Mouse (Mus musculus) macrophage (primary cell): ENCODE measurements around the gene Flad1. TPM values are rescaled to one million over a fixed set of nuclear protein-coding genes. Genes with fewer than 3 reads are reported as not detected.

Experiments
- H3K27ac ChIP-seq: fragments of 350-480 bp; formaldehyde crosslinking; 2 replicates; pipeline ENCODE4 v1.9.0; 2021
- H3K36me3 ChIP-seq: fragments of 350-480 bp; formaldehyde crosslinking; 2 replicates; pipeline ENCODE4 v1.9.0; 2021; ENCODE audit errors: inconsistent target
- H3K4me3 ChIP-seq: fragments of 350-480 bp; formaldehyde crosslinking; 2 replicates; pipeline ENCODE4 v1.9.0; 2021; ENCODE audit errors: inconsistent target
- H3K79me2 ChIP-seq: fragments of 350-480 bp; formaldehyde crosslinking; 2 replicates; pipeline ENCODE4 v1.9.0; 2021; ENCODE audit errors: inconsistent target
- WGBS: methylation state at CpG from one replicate; pipeline ENCODE4 v1.1.7; 2026; ENCODE audit warnings: inconsistent platforms; ENCODE audit not compliant: missing documents; 5-methylcytosine and 5-hydroxymethylcytosine counted together
- polyA plus RNA-seq: library from polyadenylated mRNA; stranded (reverse); fragments of 250-400 nt; gene quantifications from 3 replicates; pipeline ENCODE4 v1.2.4, GENCODE M21; 2018; ENCODE audit warnings: inconsistent platforms

The Flad1 gene
- polyA plus RNA-seq, 1 experiment from 2014 or later = 11.3 TPM

DNA sequence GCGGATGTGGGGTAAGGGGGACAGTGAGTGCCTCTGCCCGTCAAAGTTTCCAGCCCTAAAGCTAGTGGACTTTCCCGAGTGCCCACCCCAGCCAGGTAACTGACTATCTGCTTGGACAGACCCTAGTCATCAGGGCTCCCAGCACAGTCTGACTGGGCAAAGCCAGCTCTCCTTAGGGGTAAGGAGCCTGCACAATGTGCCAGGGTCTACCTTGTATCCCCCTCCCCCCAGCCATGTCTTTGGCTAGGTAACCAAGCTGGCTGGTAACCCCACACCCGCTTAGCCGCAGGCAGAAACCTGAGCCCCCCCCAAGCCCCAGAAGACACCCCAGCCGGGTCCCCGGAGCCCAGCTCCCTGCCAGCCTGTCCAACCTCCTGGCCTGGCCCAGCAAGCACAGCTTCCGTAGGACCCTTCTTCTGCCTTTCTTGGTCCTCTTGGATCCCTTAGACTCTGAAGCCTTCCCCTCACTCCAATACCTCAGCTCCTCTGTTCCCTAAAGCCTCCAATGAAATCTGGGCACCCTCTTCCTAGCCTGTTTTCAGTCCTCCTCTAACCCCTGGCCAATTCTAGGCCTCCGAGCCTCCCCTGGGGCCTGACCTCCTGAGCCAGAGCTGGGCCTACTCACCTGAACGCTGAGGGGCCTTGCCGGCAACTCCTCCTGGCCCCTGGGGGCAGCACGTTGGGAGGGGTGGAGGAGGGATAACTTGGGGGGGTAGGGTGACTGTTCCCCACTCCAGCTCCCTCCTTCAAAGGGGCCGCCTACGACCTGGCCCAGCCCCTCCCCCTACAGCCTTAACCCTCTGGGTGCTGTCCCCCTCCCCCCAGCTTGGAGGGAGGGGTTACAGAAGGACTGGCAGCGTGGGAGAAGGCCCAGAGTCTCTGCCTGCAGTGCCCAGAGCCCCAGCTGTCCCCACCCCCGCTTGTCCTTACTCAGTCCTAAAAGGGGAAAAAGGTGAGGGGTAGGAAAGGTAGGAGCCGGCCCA lies 24.9 kb downstream of the Flad1 start:
- H3K36me3 ChIP-seq = peaks cover 3% of the 10 kb centered on the region; the same call in 1 of the 2 replicates
- peak overlapping the region; percentile 39 for H3K27ac ChIP-seq
- WGBS = 73% methylated on average over 16 of the region's 17 CpGs
- no peak overlapping the region for H3K4me3 ChIP-seq
- peaks cover 99% of the 10 kb centered on the region for H3K79me2 ChIP-seq

GRCm38 (mm10) chr3:89385451-89385850 lies 26.2 kb downstream of the Flad1 start:
- H3K27ac ChIP-seq = peak overlapping the region; percentile 39
- H3K79me2 ChIP-seq = peaks cover 99% of the 10 kb centered on the region
- 14% methylated on average over 2 of the region's 11 CpGs for WGBS
- H3K4me3 ChIP-seq = no peak overlapping the region
- peaks cover 13% of the 10 kb centered on the region for H3K36me3 ChIP-seq

GRCm38 (mm10) chr3:89384331-89385076 lies 27.2 kb downstream of the Flad1 start:
- Histone ChIP-seq H3K36me3 (peaks cover 22% of the 10 kb centered on the region), H3K4me3 (no peak overlapping the region), H3K27ac (peak overlapping the region; percentile 39; the same call in 1 of the 2 replicates), H3K79me2 (peaks cover 91% of the 10 kb centered on the region)
- 85% methylated on average over 12 of the region's 12 CpGs for WGBS

GRCm38 (mm10) chr3:89383651-89384255 lies 27.9 kb downstream of the Flad1 start:
- Histone ChIP-seq H3K36me3 (peaks cover 27% of the 10 kb centered on the region), H3K27ac (no peak overlapping the region), H3K79me2 (peaks cover 85% of the 10 kb centered on the region), H3K4me3 (no peak overlapping the region)
- 91% methylated on average over 5 of the region's 5 CpGs for WGBS

DNA sequence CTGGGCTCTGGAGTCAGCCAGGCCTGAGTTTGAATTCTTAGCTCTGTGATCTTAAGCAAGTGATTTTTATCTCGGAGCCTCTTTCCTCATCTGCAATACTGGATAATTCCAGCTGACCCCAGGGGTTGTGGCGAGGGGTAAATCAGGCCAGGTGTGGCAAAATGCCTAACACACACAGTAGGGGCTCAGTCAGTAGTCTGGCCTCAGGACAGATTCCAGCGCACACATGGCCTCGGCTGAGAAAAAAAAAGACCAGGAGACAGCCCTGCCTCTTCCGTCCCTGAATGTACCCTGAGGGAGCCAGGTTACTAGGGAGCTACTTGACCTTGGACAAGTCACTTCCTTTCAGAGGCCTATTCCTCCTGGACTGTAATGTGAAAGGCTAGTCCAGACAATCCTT lies 28.7 kb downstream of the Flad1 start:
- no peak overlapping the region for H3K27ac ChIP-seq
- H3K79me2 ChIP-seq = peaks cover 77% of the 10 kb centered on the region
- H3K36me3 ChIP-seq = peaks cover 27% of the 10 kb centered on the region
- 96% methylated on average over 5 of the region's 5 CpGs for WGBS
- H3K4me3 ChIP-seq = no peak overlapping the region

DNA sequence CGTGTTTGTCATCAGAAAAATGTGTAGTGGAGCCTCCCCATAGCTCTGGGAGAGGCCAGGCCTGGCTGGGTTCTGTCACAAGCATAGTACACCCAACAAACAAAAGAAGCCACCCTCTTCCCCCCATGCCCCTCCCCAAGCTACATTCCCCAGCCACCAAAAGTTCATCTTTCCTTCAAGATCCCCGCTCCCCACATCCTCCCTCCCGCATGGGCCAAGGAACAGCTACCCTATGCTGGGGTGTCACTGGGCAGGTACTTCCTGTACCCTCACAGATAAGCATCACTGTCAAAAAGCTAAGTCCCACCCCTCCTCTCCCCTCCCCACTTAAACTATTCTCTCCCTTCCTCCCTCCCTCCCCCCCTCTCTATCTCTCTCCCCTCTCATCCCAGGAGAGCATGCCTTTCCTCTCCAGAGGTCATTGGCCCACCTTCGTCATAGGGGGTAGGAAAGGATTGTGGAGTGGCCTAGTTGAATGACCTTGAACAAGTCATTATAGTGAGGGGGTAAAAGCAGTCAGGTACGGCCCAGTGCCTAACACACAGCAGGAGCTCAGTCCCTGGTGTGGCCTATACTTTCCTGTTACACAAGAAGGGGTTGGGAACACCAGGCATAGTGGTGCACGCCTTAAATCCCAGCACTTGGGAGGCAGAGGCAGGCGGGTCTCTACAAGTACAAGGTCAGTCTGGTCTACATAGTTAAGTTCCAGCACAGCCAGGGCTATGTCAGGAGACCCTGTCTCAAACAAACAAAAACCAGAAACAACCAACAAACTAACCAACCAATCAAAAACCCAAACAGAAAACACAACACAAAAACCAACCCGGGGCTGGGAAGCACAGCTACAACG lies 29.4 kb downstream of the Flad1 start:
- no peak overlapping the region for H3K27ac ChIP-seq

DNA sequence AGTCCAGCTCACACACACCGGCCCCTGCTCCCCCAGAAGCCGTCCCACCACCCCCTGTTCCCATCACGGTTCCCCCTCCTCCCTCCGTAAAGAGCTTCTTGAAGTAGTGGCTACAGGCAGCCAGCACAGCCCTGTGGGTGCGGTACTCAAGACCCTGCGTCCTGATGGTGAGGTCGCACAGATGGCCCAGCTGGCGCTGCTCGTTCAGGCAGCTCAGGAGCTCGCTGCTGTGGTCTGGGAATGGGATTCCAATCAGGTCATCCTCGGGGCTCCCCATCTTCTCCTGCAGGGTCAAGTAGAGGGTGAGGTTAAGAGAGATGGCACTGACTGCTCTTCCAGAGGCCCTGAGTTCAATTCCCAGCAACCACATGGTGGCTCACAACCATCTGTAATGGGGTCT lies 30.4 kb downstream of the Flad1 start:
- 91% methylated on average over 10 of the region's 11 CpGs for WGBS
- Histone ChIP-seq H3K4me3 (no peak overlapping the region), H3K36me3 (peaks cover 27% of the 10 kb centered on the region), H3K79me2 (peaks cover 60% of the 10 kb centered on the region), H3K27ac (no peak overlapping the region)

More for the DNA sequence above, 29.4 kb downstream of the Flad1 start:
- 85% methylated on average over 8 of the region's 9 CpGs for WGBS
- no peak overlapping the region for H3K4me3 ChIP-seq
- H3K79me2 ChIP-seq = peaks cover 70% of the 10 kb centered on the region
- H3K36me3 ChIP-seq = peaks cover 27% of the 10 kb centered on the region

DNA sequence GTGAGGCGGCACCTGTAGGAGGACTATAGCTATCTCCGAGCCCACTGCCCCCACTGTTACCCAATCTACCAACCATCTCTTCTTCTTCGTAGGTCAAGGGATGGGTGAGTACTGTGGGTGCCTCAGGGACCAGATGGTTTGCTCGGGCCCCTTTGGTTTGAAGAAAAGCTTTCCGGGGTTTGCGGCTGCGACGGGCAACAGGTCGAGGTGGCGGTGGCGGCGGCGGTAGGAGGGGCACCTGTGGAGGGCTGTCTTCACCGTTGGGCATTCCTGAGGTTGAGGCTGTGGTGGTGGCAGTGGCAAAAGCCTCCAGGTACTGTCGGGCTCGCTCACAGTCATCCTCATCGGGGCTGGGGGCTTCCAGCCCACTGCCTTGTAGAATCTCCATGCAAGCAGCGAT lies 31.0 kb downstream of the Flad1 start:
- Histone ChIP-seq H3K79me2 (peaks cover 55% of the 10 kb centered on the region), H3K4me3 (no peak overlapping the region), H3K27ac (no peak overlapping the region), H3K36me3 (peaks cover 27% of the 10 kb centered on the region)
- WGBS = 97% methylated on average over 16 of the region's 18 CpGs

- Histone ChIP-seq H3K79me2 (peaks cover 51% of the 10 kb centered on the region), H3K4me3 (no peak overlapping the region), H3K36me3 (peaks cover 27% of the 10 kb centered on the region), H3K27ac (no peak overlapping the region)
- 98% methylated on average over 14 of the region's 14 CpGs for WGBS
Observed at GRCm38 (mm10) chr3:89380291-89380690, 31.4 kb downstream of the Flad1 start.

GRCm38 (mm10) chr3:89379388-89380131 lies 32.1 kb downstream of the Flad1 start:
- WGBS = 85% methylated on average over 26 of the region's 31 CpGs
- Histone ChIP-seq H3K4me3 (no peak overlapping the region), H3K36me3 (peaks cover 27% of the 10 kb centered on the region), H3K27ac (no peak overlapping the region), H3K79me2 (peaks cover 43% of the 10 kb centered on the region)

GRCm38 (mm10) chr3:89378394-89379067 lies 33.1 kb downstream of the Flad1 start:
- H3K79me2 ChIP-seq = peaks cover 33% of the 10 kb centered on the region
- H3K36me3 ChIP-seq = peaks cover 27% of the 10 kb centered on the region
- H3K27ac ChIP-seq = no peak overlapping the region
- no peak overlapping the region for H3K4me3 ChIP-seq
- WGBS = 12% methylated on average over 26 of the region's 29 CpGs

- 82% methylated on average over 4 of the region's 4 CpGs for WGBS
- peaks cover 27% of the 10 kb centered on the region for H3K36me3 ChIP-seq
- peaks cover 26% of the 10 kb centered on the region for H3K79me2 ChIP-seq
- H3K4me3 ChIP-seq = no peak overlapping the region
- H3K27ac ChIP-seq = no peak overlapping the region
Observed at GRCm38 (mm10) chr3:89377831-89378230, 33.8 kb downstream of the Flad1 start.
